Mouse (Mus musculus): ENCODE measurements at regions not wholly inside any gene's neighbourhood (a gene's known extent, or its start where the extent isn't known, plus 50 kb on each side); places are given as distances from the start of the nearest gene placed in this dataset.

GRCm38 (mm10) chr5:75449913-75450525, 124.7 kb upstream of the Kit start:
- ATAC-seq (ENCODE audit: insufficient read depth, low FRiP score, low TSS enrichment) (no peak), DNase-seq (ENCODE audit: low spot score) (no peak)
- H3K4me3 ChIP-seq (ENCODE audit: low read depth, low read length): no peak overlapping the region
- H3K9ac ChIP-seq (ENCODE audit: low read length): 0 out of 2 replicates have a peak overlapping the region, but pooled peaks have one; percentile 10
- H3K4me2 ChIP-seq (ENCODE audit: low read depth): no peak overlapping the region
- no peaks in the 10 kb centered on the region for H3K27me3 ChIP-seq (ENCODE audit: control insufficient read depth, insufficient read depth, low read length)
- no peak overlapping the region for H3K27ac ChIP-seq (ENCODE audit: low read depth, low read length)
- WGBS: 59% methylated on average over 21 of the region's 21 CpGs
- H3K36me3 ChIP-seq (ENCODE audit: control insufficient read depth, insufficient read depth, low read length): no peaks in the 10 kb centered on the region
- H3K9me3 ChIP-seq (ENCODE audit: control insufficient read depth, low read length): no peaks in the 10 kb centered on the region
- H3K4me1 ChIP-seq (ENCODE audit: control insufficient read depth, insufficient read depth, low read length): no peaks in the 10 kb centered on the region

- Histone ChIP-seq H3K4me2 (ENCODE audit: low read depth) (no peak overlapping the region), H3K27ac (ENCODE audit: low read depth, low read length) (no peak overlapping the region), H3K9me3 (ENCODE audit: control insufficient read depth, low read length) (no peaks in the 10 kb centered on the region), H3K4me1 (ENCODE audit: control insufficient read depth, insufficient read depth, low read length) (no peaks in the 10 kb centered on the region), H3K9ac (ENCODE audit: low read length) (no peak overlapping the region), H3K27me3 (ENCODE audit: control insufficient read depth, insufficient read depth, low read length) (no peaks in the 10 kb centered on the region), H3K4me3 (ENCODE audit: low read depth, low read length) (no peak overlapping the region), H3K36me3 (ENCODE audit: control insufficient read depth, insufficient read depth, low read length) (no peaks in the 10 kb centered on the region)
- ATAC-seq (ENCODE audit: insufficient read depth, low FRiP score, low TSS enrichment): no peak
- DNase-seq (ENCODE audit: low spot score): no peak
- WGBS: 63% methylated on average over 9 of the region's 9 CpGs
Measured at GRCm38 (mm10) chr5:75450564-75450963, 124.2 kb upstream of the Kit start.

GRCm38 (mm10) chr5:75451081-75451480, 123.6 kb upstream of the Kit start:
- DNase-seq (ENCODE audit: low spot score) (no peak), ATAC-seq (ENCODE audit: insufficient read depth, low FRiP score, low TSS enrichment) (no peak)
- Histone ChIP-seq H3K4me3 (ENCODE audit: low read depth, low read length) (no peak overlapping the region), H3K27me3 (ENCODE audit: control insufficient read depth, insufficient read depth, low read length) (no peaks in the 10 kb centered on the region), H3K27ac (ENCODE audit: low read depth, low read length) (no peak overlapping the region), H3K4me1 (ENCODE audit: control insufficient read depth, insufficient read depth, low read length) (no peaks in the 10 kb centered on the region), H3K9ac (ENCODE audit: low read length) (no peak overlapping the region), H3K36me3 (ENCODE audit: control insufficient read depth, insufficient read depth, low read length) (no peaks in the 10 kb centered on the region), H3K4me2 (ENCODE audit: low read depth) (no peak overlapping the region), H3K9me3 (ENCODE audit: control insufficient read depth, low read length) (no peaks in the 10 kb centered on the region)
- 52% methylated on average over 5 of the region's 5 CpGs for WGBS

GRCm38 (mm10) chr5:75451693-75452092, 123.0 kb upstream of the Kit start:
- Histone ChIP-seq H3K27me3 (ENCODE audit: control insufficient read depth, insufficient read depth, low read length) (no peaks in the 10 kb centered on the region), H3K27ac (ENCODE audit: low read depth, low read length) (no peak overlapping the region), H3K9ac (ENCODE audit: low read length) (no peak overlapping the region), H3K4me2 (ENCODE audit: low read depth) (no peak overlapping the region), H3K4me1 (ENCODE audit: control insufficient read depth, insufficient read depth, low read length) (no peaks in the 10 kb centered on the region), H3K4me3 (ENCODE audit: low read depth, low read length) (no peak overlapping the region), H3K9me3 (ENCODE audit: control insufficient read depth, low read length) (no peaks in the 10 kb centered on the region), H3K36me3 (ENCODE audit: control insufficient read depth, insufficient read depth, low read length) (no peaks in the 10 kb centered on the region)
- WGBS: 91% methylated on average over 8 of the region's 8 CpGs
- no peak for ATAC-seq (ENCODE audit: insufficient read depth, low FRiP score, low TSS enrichment)
- DNase-seq (ENCODE audit: low spot score): no peak

- Histone ChIP-seq H3K36me3 (ENCODE audit: control insufficient read depth, insufficient read depth, low read length) (no peaks in the 10 kb centered on the region), H3K4me3 (ENCODE audit: low read depth, low read length) (no peak overlapping the region), H3K27ac (ENCODE audit: low read depth, low read length) (no peak overlapping the region), H3K4me1 (ENCODE audit: control insufficient read depth, insufficient read depth, low read length) (no peaks in the 10 kb centered on the region), H3K4me2 (ENCODE audit: low read depth) (no peak overlapping the region), H3K9ac (ENCODE audit: low read length) (no peak overlapping the region), H3K27me3 (ENCODE audit: control insufficient read depth, insufficient read depth, low read length) (no peaks in the 10 kb centered on the region), H3K9me3 (ENCODE audit: control insufficient read depth, low read length) (no peaks in the 10 kb centered on the region)
- WGBS: 73% methylated on average over 9 of the region's 9 CpGs
- no peak for DNase-seq (ENCODE audit: low spot score)
- ATAC-seq (ENCODE audit: insufficient read depth, low FRiP score, low TSS enrichment): no peak
Measured at GRCm38 (mm10) chr5:75453757-75454390, 120.8 kb upstream of the Kit start.

- H3K4me2 ChIP-seq (ENCODE audit: low read depth): no peak overlapping the region
- no peak for ATAC-seq (ENCODE audit: insufficient read depth, low FRiP score, low TSS enrichment)
Measured at GRCm38 (mm10) chr5:75454961-75455541, 119.7 kb upstream of the Kit start.

GRCm38 (mm10) chr5:75457403-75457802, 117.3 kb upstream of the Kit start:
- WGBS: 86% methylated on average over 6 of the region's 6 CpGs
- Histone ChIP-seq H3K4me2 (ENCODE audit: low read depth) (no peak overlapping the region), H3K9me3 (ENCODE audit: control insufficient read depth, low read length) (no peaks in the 10 kb centered on the region), H3K36me3 (ENCODE audit: control insufficient read depth, insufficient read depth, low read length) (no peaks in the 10 kb centered on the region), H3K9ac (ENCODE audit: low read length) (no peak overlapping the region), H3K4me3 (ENCODE audit: low read depth, low read length) (no peak overlapping the region), H3K27ac (ENCODE audit: low read depth, low read length) (no peak overlapping the region), H3K27me3 (ENCODE audit: control insufficient read depth, insufficient read depth, low read length) (no peaks in the 10 kb centered on the region), H3K4me1 (ENCODE audit: control insufficient read depth, insufficient read depth, low read length) (no peaks in the 10 kb centered on the region)
- DNase-seq (ENCODE audit: low spot score) (no peak), ATAC-seq (ENCODE audit: insufficient read depth, low FRiP score, low TSS enrichment) (no peak)

More at GRCm38 (mm10) chr5:75454961-75455541, 119.7 kb upstream of the Kit start:
- H3K4me1 ChIP-seq (ENCODE audit: control insufficient read depth, insufficient read depth, low read length): no peaks in the 10 kb centered on the region
- H3K4me3 ChIP-seq (ENCODE audit: low read depth, low read length): no peak overlapping the region
- no peaks in the 10 kb centered on the region for H3K27me3 ChIP-seq (ENCODE audit: control insufficient read depth, insufficient read depth, low read length)
- H3K9ac ChIP-seq (ENCODE audit: low read length): no peak overlapping the region
- DNase-seq (ENCODE audit: low spot score): no peak
- 65% methylated on average over 16 of the region's 16 CpGs for WGBS
- H3K27ac ChIP-seq (ENCODE audit: low read depth, low read length): no peak overlapping the region
- H3K36me3 ChIP-seq (ENCODE audit: control insufficient read depth, insufficient read depth, low read length): no peaks in the 10 kb centered on the region
- no peaks in the 10 kb centered on the region for H3K9me3 ChIP-seq (ENCODE audit: control insufficient read depth, low read length)

- WGBS: 94% methylated on average over 7 of the region's 7 CpGs
Measured at GRCm38 (mm10) chr5:75458317-75458716, 116.4 kb upstream of the Kit start.

More at GRCm38 (mm10) chr5:75458317-75458716, 116.4 kb upstream of the Kit start:
- no peak overlapping the region for H3K4me2 ChIP-seq (ENCODE audit: low read depth)
- no peak overlapping the region for H3K4me3 ChIP-seq (ENCODE audit: low read depth, low read length)
- no peak overlapping the region for H3K9ac ChIP-seq (ENCODE audit: low read length)
- no peaks in the 10 kb centered on the region for H3K4me1 ChIP-seq (ENCODE audit: control insufficient read depth, insufficient read depth, low read length)
- no peak overlapping the region for H3K27ac ChIP-seq (ENCODE audit: low read depth, low read length)
- no peaks in the 10 kb centered on the region for H3K9me3 ChIP-seq (ENCODE audit: control insufficient read depth, low read length)
- H3K36me3 ChIP-seq (ENCODE audit: control insufficient read depth, insufficient read depth, low read length): no peaks in the 10 kb centered on the region
- no peak for DNase-seq (ENCODE audit: low spot score)
- H3K27me3 ChIP-seq (ENCODE audit: control insufficient read depth, insufficient read depth, low read length): no peaks in the 10 kb centered on the region
- no peak for ATAC-seq (ENCODE audit: insufficient read depth, low FRiP score, low TSS enrichment)
